Mouse (Mus musculus) retina, adult 2 months (tissue): ENCODE measurements around the gene Smyd3.

ENCODE experiments used
- DNase-seq: peaks from one replicate; pipeline ENCODE4 v3.0.0-alpha.2; 2012; ENCODE audit warnings: low read depth, low spot score

Gene Smyd3

GRCm38 (mm10) chr1:179519901-179520300, 2.1 kb upstream of the Smyd3 start:
- no peak for DNase-seq

- no peak for DNase-seq
Observed at GRCm38 (mm10) chr1:179516941-179517712, 714 bp downstream of the Smyd3 start.

GRCm38 (mm10) chr1:179511895-179512294, 5.9 kb downstream of the Smyd3 start:
- DNase-seq = no peak

- no peak for DNase-seq
Observed at GRCm38 (mm10) chr1:179510546-179511340, 7.1 kb downstream of the Smyd3 start.

GRCm38 (mm10) chr1:179506530-179507315, 11.1 kb downstream of the Smyd3 start:
- DNase-seq = no peak

GRCm38 (mm10) chr1:179502565-179502964, 15.3 kb downstream of the Smyd3 start:
- DNase-seq = no peak

GRCm38 (mm10) chr1:179499257-179499656, 18.6 kb downstream of the Smyd3 start:
- no peak for DNase-seq

- DNase-seq = no peak
Observed at GRCm38 (mm10) chr1:179492908-179493307, 24.9 kb downstream of the Smyd3 start.

- DNase-seq = no peak
Observed at GRCm38 (mm10) chr1:179488520-179488919, 29.3 kb downstream of the Smyd3 start.

GRCm38 (mm10) chr1:179487990-179488389, 29.9 kb downstream of the Smyd3 start:
- DNase-seq = no peak

GRCm38 (mm10) chr1:179487238-179487637, 30.6 kb downstream of the Smyd3 start:
- DNase-seq = no peak

- no peak for DNase-seq
Observed at GRCm38 (mm10) chr1:179485784-179486540, 31.9 kb downstream of the Smyd3 start.

- no peak for DNase-seq
Observed at GRCm38 (mm10) chr1:179480862-179481261, 37.0 kb downstream of the Smyd3 start.

- DNase-seq = peak; percentile 42
Observed at GRCm38 (mm10) chr1:179477157-179477902, 40.5 kb downstream of the Smyd3 start.

GRCm38 (mm10) chr1:179476461-179477156, 41.2 kb downstream of the Smyd3 start:
- DNase-seq = no peak

- DNase-seq = no peak
Observed at GRCm38 (mm10) chr1:179474776-179475175, 43.1 kb downstream of the Smyd3 start.

- no peak for DNase-seq
Observed at GRCm38 (mm10) chr1:179473920-179474643, 43.8 kb downstream of the Smyd3 start.

GRCm38 (mm10) chr1:179467970-179468369, 49.9 kb downstream of the Smyd3 start:
- no peak for DNase-seq

GRCm38 (mm10) chr1:179462376-179462775, 55.5 kb downstream of the Smyd3 start:
- DNase-seq = no peak
